ENCODE assay signal across 8 mouse cellular contexts in the genomic region with DNA sequence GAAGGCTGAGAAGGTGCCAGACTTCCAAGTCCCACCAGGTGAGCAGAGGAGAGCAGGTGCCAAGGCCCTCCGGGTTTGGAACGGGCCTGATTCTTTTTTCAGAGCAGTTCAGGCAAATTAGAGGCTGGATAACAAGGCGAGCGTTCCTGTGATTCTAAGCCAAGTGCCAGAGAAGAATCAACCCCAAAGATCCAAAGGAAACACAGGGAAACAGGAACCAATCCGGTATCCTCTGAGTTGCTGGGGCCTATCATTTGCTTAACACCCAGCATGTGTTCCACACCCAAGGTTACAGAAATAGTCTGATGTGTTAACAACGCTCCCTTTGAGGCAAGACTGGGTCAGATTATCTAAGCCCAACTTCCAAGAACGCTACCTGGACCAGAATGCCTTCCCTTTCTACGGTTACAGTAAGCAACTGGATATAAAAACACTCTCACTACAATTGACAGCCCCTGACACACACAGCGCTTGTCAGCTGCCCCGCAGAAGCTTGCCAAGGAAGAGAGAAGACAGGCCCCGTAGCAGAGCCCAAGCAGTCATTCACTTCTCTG. TPM values are rescaled to one million over a fixed set of nuclear protein-coding genes. Genes with fewer than 3 reads are reported as not detected.
DNase-seq lines count a peak whose midpoint lies in the region; ATAC-seq and TF ChIP-seq lines count a peak whose summit lies in the region.

No protein-coding gene starts in this region.

- DNase-seq in kidney, adult 8-10 months, result peak; percentile 28 to 29
- DNase-seq in kidney, adult 18-20 months, result no peak
- no peak for DNase-seq in midbrain, embryonic 14.5 days
- DNase-seq in spleen, adult 18-20 months, result no peak
- DNase-seq in c-Kit-positive CD71-positive TER-119-positive erythroid progenitor cells, embryonic 14.5 days (ENCODE audit: low spot score), result no peak

- TF ChIP-seq CTCF in bone marrow, adult 2 months (IDR thresholded peaks at IDR 0.05; ENCODE audit: control insufficient read depth, insufficient read depth, low read length), result no peak
- no peak for TF ChIP-seq CTCF in embryonic fibroblast, embryonic 13.5 days (IDR thresholded peaks at IDR 0.05; ENCODE audit: borderline replicate concordance, insufficient read depth, low read length)
- TF ChIP-seq CTCF in intestine, postnatal 0 days (IDR thresholded peaks at IDR 0.05; ENCODE audit: low read depth), result no peak

- WGBS in bone marrow, adult 2 months, result 26% methylated on average over 11 of the region's 11 CpGs
- WGBS in intestine, postnatal 0 days, result 12% methylated on average over 11 of the region's 11 CpGs
- 28% methylated on average over 11 of the region's 11 CpGs for WGBS in midbrain, embryonic 14.5 days

- H3K27me3 ChIP-seq in intestine, postnatal 0 days (replicated peaks; ENCODE audit: control insufficient read depth, insufficient read depth, low read length), result no peaks in the 10 kb centered on the region
- H3K27me3 ChIP-seq in midbrain, embryonic 14.5 days (ENCODE audit: control insufficient read depth, insufficient read depth, low read length), result no peaks in the 10 kb centered on the region

- no peaks in the 10 kb centered on the region for H3K9me3 ChIP-seq in intestine, postnatal 0 days (ENCODE audit: control insufficient read depth)
- no peaks in the 10 kb centered on the region for H3K9me3 ChIP-seq in midbrain, embryonic 14.5 days (ENCODE audit: control insufficient read depth, low read length)

- ATAC-seq in intestine, postnatal 0 days, result peak; percentile 41
- ATAC-seq in midbrain, embryonic 14.5 days (ENCODE audit: low FRiP score, low TSS enrichment), result peak; percentile 55

- no peak for TF ChIP-seq POLR2A in bone marrow, adult 2 months (IDR thresholded peaks at IDR 0.05; ENCODE audit: borderline replicate concordance, control insufficient read depth, low read depth, low read length)
- no peak for TF ChIP-seq POLR2A in embryonic fibroblast, embryonic 13.5 days (IDR thresholded peaks at IDR 0.05; ENCODE audit: low read depth, low read length)

- peak overlapping the region; percentile 80 for H3K9ac ChIP-seq in intestine, postnatal 0 days (ENCODE audit: low read depth, low read length)
- peak overlapping the region; percentile 69 for H3K9ac ChIP-seq in midbrain, embryonic 14.5 days (replicated peaks; ENCODE audit: low read length)

- H3K36me3 ChIP-seq in intestine, postnatal 0 days (ENCODE audit: control insufficient read depth, insufficient read depth), result peaks cover 5% of the 10 kb centered on the region; the same call in 1 of the 2 replicates
- H3K36me3 ChIP-seq in midbrain, embryonic 14.5 days (ENCODE audit: control insufficient read depth, insufficient read depth, low read length), result no peaks in the 10 kb centered on the region

- peak overlapping the region; percentile 88 for H3K4me3 ChIP-seq in bone marrow, adult 2 months (replicated peaks; ENCODE audit: control insufficient read depth, low read depth, low read length)
- peak overlapping the region; percentile 87 for H3K4me3 ChIP-seq in embryonic fibroblast, embryonic 13.5 days (ENCODE audit: insufficient read depth, low read length)
- H3K4me3 ChIP-seq in intestine, postnatal 0 days (ENCODE audit: low read depth, low read length), result peak overlapping the region; percentile 60
- H3K4me3 ChIP-seq in midbrain, embryonic 14.5 days (replicated peaks; ENCODE audit: low read depth, low read length), result peak overlapping the region; percentile 52

- H3K27ac ChIP-seq in bone marrow, adult 2 months (ENCODE audit: control insufficient read depth, insufficient read depth, low read depth, low read length, poor library complexity), result peak overlapping the region; percentile 72
- H3K27ac ChIP-seq in embryonic fibroblast, embryonic 13.5 days (ENCODE audit: insufficient read depth, low read length), result peak overlapping the region; percentile 53
- peak overlapping the region; percentile 84 for H3K27ac ChIP-seq in intestine, postnatal 0 days (ENCODE audit: low read depth, low read length)
- peak overlapping the region; percentile 82 for H3K27ac ChIP-seq in midbrain, embryonic 14.5 days (replicated peaks; ENCODE audit: low read depth, low read length)

- H3K4me2 ChIP-seq in intestine, postnatal 0 days (replicated peaks; ENCODE audit: low read depth), result peak overlapping the region; percentile 60
- peak overlapping the region; percentile 60 for H3K4me2 ChIP-seq in midbrain, embryonic 14.5 days (ENCODE audit: low read length)

- H3K4me1 ChIP-seq in bone marrow, adult 2 months (ENCODE audit: control insufficient read depth, insufficient read depth, low read length), result no peaks in the 10 kb centered on the region; the same call in 1 of the 2 replicates
- H3K4me1 ChIP-seq in embryonic fibroblast, embryonic 13.5 days (ENCODE audit: control insufficient read depth, insufficient read depth, low read length), result peaks cover 10% of the 10 kb centered on the region
- no peaks in the 10 kb centered on the region for H3K4me1 ChIP-seq in intestine, postnatal 0 days (replicated peaks; ENCODE audit: control insufficient read depth, insufficient read depth, low read length)
- H3K4me1 ChIP-seq in midbrain, embryonic 14.5 days (ENCODE audit: control insufficient read depth, insufficient read depth, low read length), result peaks cover 12% of the 10 kb centered on the region

RNA-seq across cellular contexts. Expression of gene Cpped1, which starts 0.7 kb away (rescaled TPM):
- polyA plus RNA-seq in bone marrow, adult 2 months (2011; ENCODE audit: insufficient read depth, insufficient read length, low replicate concordance, missing spikeins), result 4.9 and 6.7 TPM in 2 replicates
- 33.3 and 39.8 TPM in 2 replicates for polyA plus RNA-seq in embryonic fibroblast, embryonic 13.5 days (2011; ENCODE audit: insufficient read length, low read depth, missing spikeins)
- polyA plus RNA-seq in intestine, postnatal 0 days (2015; fragmentation: Nextera tagmentation; extraction: Ambion mirVana), result 28.0 and 31.6 TPM in 2 replicates
- polyA plus RNA-seq in midbrain, embryonic 14.5 days (2014; fragmentation: Nextera tagmentation; extraction: Ambion mirVana), result 17.7 and 21.2 TPM in 2 replicates

Comparison
In these comparisons a context has a peak if more than half of its experiments do, and no peak if none do; other contexts are left out.
1. DNase-seq: peak in kidney, adult 8-10 months (2 of 2); none in kidney, adult 18-20 months (single experiment), midbrain, embryonic 14.5 days (single experiment), spleen, adult 18-20 months (0 of 2) and c-Kit-positive CD71-positive TER-119-positive erythroid progenitor cells, embryonic 14.5 days (single experiment).
2. Peak in every context shown above with its lines, with median percentiles within 50 percentile points of each other: H3K27ac ChIP-seq and H3K4me3 ChIP-seq.